Mouse (Mus musculus) midbrain, embryonic 15.5 days (tissue): Measurements from ENCODE around the gene Ephb1. TPM values are rescaled to one million over a fixed set of nuclear protein-coding genes. Genes with fewer than 3 reads are reported as not detected.

Source experiments
- ATAC-seq: fragments of 200-750 bp; cut with Nextera tagmentation; replicated peaks from 2 replicates; pipeline ENCODE4 v1.8.0; 2017; ENCODE audit warnings: moderate TSS enrichment
- H3K27ac ChIP-seq: fragments of 300-500 bp; sonication (generic); 2 replicates; pipeline ENCODE4 v1.5.1; 2015; ENCODE audit warnings: mild to moderate bottlenecking, inconsistent platforms
- H3K27me3 ChIP-seq: fragments of 300-500 bp; sonication (generic); replicated peaks from 2 replicates; pipeline ENCODE4 v1.6.1; 2015; ENCODE audit warnings: inconsistent platforms
- H3K36me3 ChIP-seq: fragments of 300-500 bp; sonication (generic); replicated peaks from 2 replicates; pipeline ENCODE4 v1.6.1; 2015; ENCODE audit warnings: inconsistent platforms
- H3K4me1 ChIP-seq: fragments of 300-500 bp; sonication (generic); 2 replicates; pipeline ENCODE4 v1.6.1; 2015; ENCODE audit warnings: inconsistent platforms
- H3K4me2 ChIP-seq: fragments of 300-500 bp; sonication (generic); 2 replicates; pipeline ENCODE4 v1.6.1; 2015; ENCODE audit warnings: inconsistent platforms, mild to moderate bottlenecking, moderate library complexity
- H3K4me3 ChIP-seq: fragments of 300-500 bp; sonication (generic); 2 replicates; pipeline ENCODE4 v1.5.1; 2015; ENCODE audit warnings: mild to moderate bottlenecking, inconsistent platforms
- H3K9ac ChIP-seq: fragments of 300-500 bp; sonication (generic); 2 replicates; pipeline ENCODE4 v1.6.1; 2015; ENCODE audit warnings: mild to moderate bottlenecking, inconsistent platforms
- H3K9me3 ChIP-seq: fragments of 300-500 bp; sonication (generic); 2 replicates; pipeline ENCODE4 v1.6.1; 2016; ENCODE audit warnings: inconsistent platforms
- WGBS: fragments of 180-500 bp; shearing (Covaris S2); methylation state at CpG from one replicate; pipeline ENCODE4 v1.1.7; 2015; ENCODE audit warnings: mixed read lengths; 5-methylcytosine and 5-hydroxymethylcytosine counted together
- polyA plus RNA-seq: library from polyadenylated mRNA; unstranded; fragments of >200 nt; fragmentation: Nextera tagmentation; extraction: Ambion mirVana; gene quantifications from 2 replicates; pipeline ENCODE4 v1.2.1, GENCODE M21; 2015

Ephb1 gene
- polyA plus RNA-seq, 1 experiment from 2014 or later, result 90.2 TPM

- Histone ChIP-seq H3K4me3 (no peak overlapping the region), H3K27me3 (no peaks in the 10 kb centered on the region), H3K36me3 (0 out of 2 replicates have a peak, but pooled peaks cover 3% of the 10 kb centered on the region), H3K9me3 (no peaks in the 10 kb centered on the region), H3K27ac (peak overlapping the region; percentile 26), H3K4me2 (no peak overlapping the region), H3K4me1 (peaks cover 20% of the 10 kb centered on the region), H3K9ac (no peak overlapping the region)
- ATAC-seq, result peak; percentile 71
- WGBS, result 12% methylated on average over 2 of the region's 2 CpGs
Measured at GRCm38 (mm10) chr9:102045886-102046285, 308.6 kb downstream of the Ephb1 start.

DNA sequence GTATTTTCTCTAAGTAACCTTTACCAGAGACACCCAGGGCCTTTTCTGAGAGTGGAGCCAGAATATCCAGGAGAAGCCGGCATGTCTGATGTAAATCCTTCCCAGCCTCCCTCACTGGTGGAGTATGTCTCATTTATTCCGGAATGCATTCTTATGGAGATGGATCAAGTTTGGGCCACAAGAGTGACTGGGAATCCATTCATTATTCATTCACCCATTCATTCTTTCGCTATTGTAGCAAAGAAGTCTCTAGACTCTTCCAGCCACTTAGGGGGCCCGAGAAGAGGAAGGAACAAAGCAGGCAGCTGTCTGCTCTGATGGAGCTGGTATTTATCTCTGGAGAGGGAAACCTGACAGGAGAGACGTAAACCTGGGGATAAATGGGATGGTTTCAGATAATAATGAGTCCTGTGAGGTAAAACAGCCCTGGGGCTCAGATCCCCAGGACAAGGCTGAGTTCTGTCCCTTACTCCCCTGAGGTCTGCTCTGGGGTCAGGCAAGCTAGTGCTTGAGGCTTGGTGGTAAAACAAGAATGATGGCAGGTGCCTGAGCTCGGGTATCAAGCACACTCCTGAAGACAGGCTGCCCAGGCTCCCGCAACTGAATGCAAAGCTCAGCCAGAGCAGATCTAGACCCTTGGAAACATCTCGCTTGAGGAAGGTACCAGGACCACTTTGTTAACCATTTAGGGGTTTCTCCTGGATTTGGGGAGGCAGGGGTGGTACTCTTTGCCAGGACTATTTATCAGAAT is 309.2 kb downstream of the Ephb1 start:
- no peaks in the 10 kb centered on the region for H3K27me3 ChIP-seq
- 13% methylated on average over 8 of the region's 8 CpGs for WGBS
- no peak overlapping the region for H3K4me2 ChIP-seq
- H3K9me3 ChIP-seq, result no peaks in the 10 kb centered on the region
- no peak overlapping the region for H3K9ac ChIP-seq
- H3K27ac ChIP-seq, result peak overlapping the region; percentile 26
- peaks cover 20% of the 10 kb centered on the region for H3K4me1 ChIP-seq
- no peaks in the 10 kb centered on the region for H3K36me3 ChIP-seq
- no peak overlapping the region for H3K4me3 ChIP-seq
- peak; percentile 46; the same call in 1 of the 2 replicates for ATAC-seq

- no peak for ATAC-seq
- Histone ChIP-seq H3K27ac (no peak overlapping the region), H3K36me3 (no peaks in the 10 kb centered on the region; the same call in 1 of the 2 replicates), H3K4me2 (no peak overlapping the region), H3K9ac (no peak overlapping the region), H3K4me1 (no peaks in the 10 kb centered on the region), H3K27me3 (no peaks in the 10 kb centered on the region), H3K9me3 (no peaks in the 10 kb centered on the region), H3K4me3 (no peak overlapping the region)
- 79% methylated on average over 6 of the region's 6 CpGs for WGBS
Measured at GRCm38 (mm10) chr9:102039011-102039733, 315.3 kb downstream of the Ephb1 start.

- no peak for ATAC-seq
- Histone ChIP-seq H3K4me3 (no peak overlapping the region), H3K4me2 (no peak overlapping the region), H3K4me1 (peaks cover 18% of the 10 kb centered on the region), H3K27ac (no peak overlapping the region), H3K27me3 (no peaks in the 10 kb centered on the region), H3K36me3 (no peaks in the 10 kb centered on the region; the same call in 1 of the 2 replicates), H3K9me3 (no peaks in the 10 kb centered on the region), H3K9ac (no peak overlapping the region)
- WGBS, result 61% methylated on average over 5 of the region's 5 CpGs
Measured at GRCm38 (mm10) chr9:102036132-102036531, 318.4 kb downstream of the Ephb1 start.

GRCm38 (mm10) chr9:102033231-102033630 is 321.3 kb downstream of the Ephb1 start:
- Histone ChIP-seq H3K9ac (no peak overlapping the region), H3K4me1 (peaks cover 18% of the 10 kb centered on the region), H3K9me3 (no peaks in the 10 kb centered on the region), H3K36me3 (no peaks in the 10 kb centered on the region; the same call in 1 of the 2 replicates), H3K27me3 (no peaks in the 10 kb centered on the region), H3K4me3 (no peak overlapping the region), H3K27ac (no peak overlapping the region), H3K4me2 (no peak overlapping the region)
- ATAC-seq, result no peak; the same call in 1 of the 2 replicates
- WGBS, result 74% methylated on average over 5 of the region's 5 CpGs

- H3K27ac ChIP-seq, result peak overlapping the region; percentile 53
- 66% methylated on average over 8 of the region's 8 CpGs for WGBS
- 0 out of 2 replicates have a peak, but pooled peaks have one; percentile 51 for ATAC-seq
Measured at GRCm38 (mm10) chr9:102032376-102032775, 322.1 kb downstream of the Ephb1 start.

DNA sequence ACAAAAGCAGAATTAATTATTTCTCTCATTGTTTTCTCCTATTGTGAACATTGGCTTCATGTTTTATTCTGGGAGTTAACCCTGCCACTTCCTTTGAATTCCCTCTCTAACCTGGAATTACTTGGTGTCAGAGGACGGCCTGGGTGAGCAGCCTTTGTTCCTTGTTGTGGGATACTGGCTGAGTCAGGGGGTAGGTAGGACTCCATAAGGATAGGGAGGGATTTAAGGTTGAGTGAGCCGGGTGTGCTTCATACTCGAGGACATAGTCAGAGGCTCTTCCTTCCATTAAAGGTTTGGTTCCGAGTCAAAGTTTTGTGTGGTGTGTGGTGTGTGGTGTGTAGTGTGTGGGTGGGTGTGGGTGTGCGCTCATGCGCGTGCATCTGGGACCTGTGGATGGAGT is 324.8 kb downstream of the Ephb1 start:
- Histone ChIP-seq H3K4me2 (no peak overlapping the region), H3K36me3 (no peaks in the 10 kb centered on the region; the same call in 1 of the 2 replicates), H3K4me1 (peaks cover 18% of the 10 kb centered on the region), H3K9ac (no peak overlapping the region), H3K27ac (no peak overlapping the region), H3K4me3 (no peak overlapping the region), H3K27me3 (no peaks in the 10 kb centered on the region), H3K9me3 (no peaks in the 10 kb centered on the region)
- WGBS, result 73% methylated on average over 7 of the region's 7 CpGs
- no peak for ATAC-seq

More at GRCm38 (mm10) chr9:102032376-102032775, 322.1 kb downstream of the Ephb1 start:
- Histone ChIP-seq H3K4me1 (peaks cover 18% of the 10 kb centered on the region), H3K4me2 (no peak overlapping the region), H3K27me3 (no peaks in the 10 kb centered on the region), H3K4me3 (no peak overlapping the region), H3K36me3 (no peaks in the 10 kb centered on the region; the same call in 1 of the 2 replicates), H3K9me3 (no peaks in the 10 kb centered on the region), H3K9ac (no peak overlapping the region)

DNA sequence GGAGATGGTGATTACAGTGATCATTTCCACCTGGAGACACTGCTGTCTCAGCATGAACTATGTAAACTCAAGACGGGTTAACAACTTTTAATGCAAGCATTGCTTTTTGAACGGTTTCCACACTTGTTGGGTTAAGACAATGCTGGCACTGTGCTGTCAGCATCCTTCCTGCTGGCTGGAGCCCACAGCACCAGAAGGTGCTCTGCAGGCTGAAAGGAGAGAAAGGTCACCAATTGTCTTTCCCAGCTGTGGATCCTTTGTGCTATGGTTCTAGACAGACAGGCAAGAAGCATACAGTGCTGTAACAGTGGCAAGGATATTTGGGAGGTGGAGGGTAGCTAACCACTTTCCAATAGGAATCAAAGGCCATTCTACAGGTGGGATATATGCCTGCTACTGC is 328.4 kb downstream of the Ephb1 start:
- no peaks in the 10 kb centered on the region for H3K36me3 ChIP-seq
- no peaks in the 10 kb centered on the region for H3K9me3 ChIP-seq
- no peak overlapping the region for H3K9ac ChIP-seq
- no peak overlapping the region for H3K4me3 ChIP-seq
- no peak for ATAC-seq
- 72% methylated on average over 2 of the region's 2 CpGs for WGBS
- no peaks in the 10 kb centered on the region for H3K4me1 ChIP-seq
- H3K4me2 ChIP-seq, result no peak overlapping the region
- no peaks in the 10 kb centered on the region for H3K27me3 ChIP-seq
- H3K27ac ChIP-seq, result no peak overlapping the region

DNA sequence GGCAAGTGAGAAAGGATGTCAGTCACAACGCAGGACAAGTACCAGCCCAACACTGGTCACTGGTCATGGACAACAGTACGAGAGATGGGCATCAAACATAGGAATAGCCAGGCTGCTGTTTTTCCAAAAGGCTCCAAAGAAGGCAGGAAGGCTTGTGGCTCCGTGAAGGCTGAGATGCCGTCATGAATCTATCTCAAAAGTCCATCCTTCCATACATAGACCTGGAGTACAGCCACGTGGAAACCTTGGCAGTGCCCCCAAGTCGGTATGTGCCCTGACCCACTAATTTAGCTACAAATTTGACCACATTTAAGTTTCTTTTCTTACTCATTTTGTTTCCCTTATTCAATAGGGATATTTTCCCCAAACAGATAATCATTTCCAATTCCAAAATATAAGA is 329.4 kb downstream of the Ephb1 start:
- Histone ChIP-seq H3K9me3 (no peaks in the 10 kb centered on the region), H3K4me1 (no peaks in the 10 kb centered on the region), H3K4me3 (no peak overlapping the region), H3K27ac (no peak overlapping the region), H3K36me3 (no peaks in the 10 kb centered on the region), H3K27me3 (no peaks in the 10 kb centered on the region), H3K9ac (no peak overlapping the region), H3K4me2 (no peak overlapping the region)
- no peak for ATAC-seq
- 91% methylated on average over 6 of the region's 6 CpGs for WGBS

DNA sequence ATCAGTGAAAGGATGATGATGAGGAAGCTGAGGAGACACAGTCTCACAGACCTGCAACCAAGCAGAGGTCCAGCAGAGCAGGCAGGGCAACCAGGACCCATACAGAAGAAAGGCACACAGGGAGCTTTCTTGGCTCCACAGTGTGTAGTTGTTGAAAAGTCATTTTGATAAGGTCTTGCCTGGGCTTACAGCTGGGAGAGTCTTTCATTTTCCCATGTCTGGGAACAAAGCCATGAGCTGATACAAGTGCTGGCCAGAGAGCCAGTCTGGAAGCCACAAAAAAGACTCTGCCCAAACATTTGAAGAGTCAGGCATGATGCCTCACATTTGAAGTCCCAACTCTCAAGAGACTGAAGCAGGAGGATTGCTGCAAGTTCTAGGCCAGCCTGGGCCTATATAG is 339.0 kb downstream of the Ephb1 start:
- Histone ChIP-seq H3K27me3 (no peaks in the 10 kb centered on the region), H3K4me1 (no peaks in the 10 kb centered on the region), H3K9ac (no peak overlapping the region), H3K36me3 (no peaks in the 10 kb centered on the region), H3K9me3 (no peaks in the 10 kb centered on the region), H3K4me2 (no peak overlapping the region), H3K4me3 (no peak overlapping the region), H3K27ac (no peak overlapping the region)
- ATAC-seq, result no peak

GRCm38 (mm10) chr9:102007706-102008105 is 346.8 kb downstream of the Ephb1 start:
- Histone ChIP-seq H3K4me1 (0 out of 2 replicates have a peak, but pooled peaks cover 5% of the 10 kb centered on the region), H3K4me2 (no peak overlapping the region)
- 84% methylated on average over 10 of the region's 10 CpGs for WGBS

GRCm38 (mm10) chr9:102006539-102006938 is 348.0 kb downstream of the Ephb1 start:
- H3K9ac ChIP-seq, result no peak overlapping the region
- H3K4me1 ChIP-seq, result 0 out of 2 replicates have a peak, but pooled peaks cover 5% of the 10 kb centered on the region
- H3K4me2 ChIP-seq, result no peak overlapping the region
- no peaks in the 10 kb centered on the region for H3K27me3 ChIP-seq
- WGBS, result 70% methylated on average over 2 of the region's 2 CpGs
- ATAC-seq, result no peak
- no peak overlapping the region for H3K4me3 ChIP-seq
- no peaks in the 10 kb centered on the region for H3K9me3 ChIP-seq
- H3K27ac ChIP-seq, result no peak overlapping the region
- no peaks in the 10 kb centered on the region for H3K36me3 ChIP-seq

More at GRCm38 (mm10) chr9:102007706-102008105, 346.8 kb downstream of the Ephb1 start:
- Histone ChIP-seq H3K27ac (no peak overlapping the region), H3K9me3 (no peaks in the 10 kb centered on the region), H3K27me3 (no peaks in the 10 kb centered on the region), H3K9ac (no peak overlapping the region), H3K36me3 (no peaks in the 10 kb centered on the region), H3K4me3 (no peak overlapping the region)
- no peak for ATAC-seq
